Comparison of ENCODE assay signal across 8 mouse cellular contexts in genomic region chr11:97357663-97358062, GRCm38 (mm10). TPM values are rescaled to one million over a fixed set of nuclear protein-coding genes. Genes with fewer than 3 reads are reported as not detected.
DNase-seq lines count a peak whose midpoint lies in the region; ATAC-seq lines count a peak whose summit lies in the region.
"Not testable (repeated sequence)": the region's sequence is repeated elsewhere in the genome, so short reads cannot be mapped to it uniquely, and the experiment has no call there.

No protein-coding gene starts in this region.

- intact Hi-C loops in left cerebral cortex, postnatal 14 days (cut with DNase I), result not testable (repeated sequence)

- H3K4me3 ChIP-seq in midbrain, embryonic 14.5 days (replicated peaks; ENCODE audit: low read depth, low read length), result not testable (repeated sequence)

- DNase-seq in 3134 (ENCODE audit: extremely low read depth, insufficient read length, low spot score), result peak; percentile 38
- DNase-seq in adrenal gland, adult (ENCODE audit: inconsistent age in 2 of 2, low spot score in 1 of 2), result peak; percentile 73 to 91
- DNase-seq in cerebellum, postnatal 36 days, result peak; percentile 78 to 88
- DNase-seq in gastrocnemius, postnatal 10 days, result peak; percentile 77
- peak; percentile 61 for DNase-seq in kidney, adult 11 months
- DNase-seq in left cerebral cortex, postnatal 14 days (ENCODE audit: low spot score in 2 of 2), result peak; percentile 69 to 82
- DNase-seq in midbrain, embryonic 14.5 days, result peak; percentile 81
- peak; percentile 40 to 71 for DNase-seq in spleen, postnatal 14 days (ENCODE audit: low spot score in 2 of 2)

- H3K4me2 ChIP-seq in midbrain, embryonic 14.5 days (ENCODE audit: low read length), result not testable (repeated sequence)

- ATAC-seq in midbrain, embryonic 14.5 days (ENCODE audit: low FRiP score, low TSS enrichment), result not testable (repeated sequence)

- H3K9me3 ChIP-seq in midbrain, embryonic 14.5 days (ENCODE audit: control insufficient read depth, low read length), result not testable (repeated sequence)

- not testable (repeated sequence) for H3K27me3 ChIP-seq in midbrain, embryonic 14.5 days (ENCODE audit: control insufficient read depth, insufficient read depth, low read length)

- not testable (repeated sequence) for H3K9ac ChIP-seq in midbrain, embryonic 14.5 days (replicated peaks; ENCODE audit: low read length)

- WGBS in midbrain, embryonic 14.5 days, result 13% methylated on average over 4 of the region's 6 CpGs

- H3K36me3 ChIP-seq in midbrain, embryonic 14.5 days (ENCODE audit: control insufficient read depth, insufficient read depth, low read length), result not testable (repeated sequence)

- not testable (repeated sequence) for H3K27ac ChIP-seq in midbrain, embryonic 14.5 days (replicated peaks; ENCODE audit: low read depth, low read length)

- not testable (repeated sequence) for H3K4me1 ChIP-seq in midbrain, embryonic 14.5 days (ENCODE audit: control insufficient read depth, insufficient read depth, low read length)

RNA-seq across cellular contexts. Expression of gene Socs7, which starts 4.7 kb away (rescaled TPM):
- 10 to 100 TPM; 33.7 to 34.8 TPM for total RNA-seq in gastrocnemius, postnatal 10 days (2021)
- total RNA-seq in left cerebral cortex, postnatal 14 days (2021), result 10 to 100 TPM; 88.1 to 90.7 TPM
- polyA plus RNA-seq in midbrain, embryonic 14.5 days (2014; fragmentation: Nextera tagmentation; extraction: Ambion mirVana), result 6.9 and 10.4 TPM in 2 replicates

RNA-seq across cellular contexts. Expression of gene Gpr179, which starts 5.8 kb away (rescaled TPM):
- under 1 TPM; 0.07 to 0.09 TPM for total RNA-seq in gastrocnemius, postnatal 10 days (2021)
- under 1 TPM; 0.18 to 0.19 TPM for total RNA-seq in left cerebral cortex, postnatal 14 days (2021)
- 0.30 and 0.36 TPM in 2 replicates for polyA plus RNA-seq in midbrain, embryonic 14.5 days (2014; fragmentation: Nextera tagmentation; extraction: Ambion mirVana)

RNA-seq across cellular contexts. Expression of gene Mrpl45, which starts 42.1 kb away (rescaled TPM):
- 10 to 100 TPM; 28.5 to 33.8 TPM for total RNA-seq in gastrocnemius, postnatal 10 days (2021)
- 10 to 100 TPM; 18.2 to 20.7 TPM for total RNA-seq in left cerebral cortex, postnatal 14 days (2021)
- 39.4 and 46.7 TPM in 2 replicates for polyA plus RNA-seq in midbrain, embryonic 14.5 days (2014; fragmentation: Nextera tagmentation; extraction: Ambion mirVana)

RNA-seq across cellular contexts. Expression of gene Arhgap23, which starts 57.7 kb away (rescaled TPM):
- 10 to 100 TPM; 13.5 to 18.9 TPM for total RNA-seq in gastrocnemius, postnatal 10 days (2021)
- total RNA-seq in left cerebral cortex, postnatal 14 days (2021), result 10 to 100 TPM; 70.1 to 71.4 TPM
- 7.8 and 13.1 TPM in 2 replicates for polyA plus RNA-seq in midbrain, embryonic 14.5 days (2014; fragmentation: Nextera tagmentation; extraction: Ambion mirVana)
